Mouse (Mus musculus): Measurements from ENCODE around the gene Adamts17.

GRCm38 (mm10) chr7:66843846-66844245 is 4.3 kb downstream of the Adamts17 start:
- TF ChIP-seq CTCF (conservative IDR thresholded peaks at IDR 0.05; ENCODE audit: low read length) (no peak), NANOG (IDR thresholded peaks at IDR 0.05; ENCODE audit: borderline replicate concordance, low read length) (no peak), POU5F1 (IDR thresholded peaks at IDR 0.05; ENCODE audit: borderline replicate concordance, low read length) (no peak)

Data from E14TG2a.4 (cell line).